Mouse (Mus musculus) adrenal gland, postnatal 14 days (tissue): Measurements from ENCODE around the gene Ets1. TPM values are rescaled to one million over a fixed set of nuclear protein-coding genes. Genes with fewer than 3 reads are reported as not detected.
A peak's percentile ranks its signal among the peaks of the same experiment; 100 is the strongest.

Source experiments
- DNase-seq: peaks from one replicate; pipeline ENCODE4 v3.0.0; 2021; ENCODE audit warnings: mixed read lengths
- long read RNA-seq, 2 experiments: library from polyadenylated mRNA; stranded (forward); transcript quantifications; one replicate each; pipeline ENCODE4 v2.0.0; 2021
- total RNA-seq: library from RNA; stranded (reverse); gene quantifications from 2 replicates; pipeline ENCODE4 v1.2.3, GENCODE M21; 2021

The Ets1 gene
- total RNA-seq: 60.0 and 93.2 TPM in 2 replicates
- long read RNA-seq, experiment 1, full-length matches to known transcripts: 22 of 36 reads
- long read RNA-seq, experiment 1, partial matches to known transcripts: 0 of 36 reads
- long read RNA-seq, experiment 1, other reads (novel, unspliced or antisense): 14 of 36 reads
- long read RNA-seq, experiment 2, full-length matches to known transcripts: 19 of 35 reads
- long read RNA-seq, experiment 2, partial matches to known transcripts: 0 of 35 reads
- long read RNA-seq, experiment 2, other reads (novel, unspliced or antisense): 16 of 35 reads

- DNase-seq: peak; percentile 23
Measured at GRCm38 (mm10) chr9:32635627-32636385, at the start of gene Ets1. TSS of gene Ets1 (plus strand) at chr9:32636221.

- peak; percentile 90 for DNase-seq
Measured at GRCm38 (mm10) chr9:32589900-32590299, 46.1 kb upstream of the Ets1 start.

DNA sequence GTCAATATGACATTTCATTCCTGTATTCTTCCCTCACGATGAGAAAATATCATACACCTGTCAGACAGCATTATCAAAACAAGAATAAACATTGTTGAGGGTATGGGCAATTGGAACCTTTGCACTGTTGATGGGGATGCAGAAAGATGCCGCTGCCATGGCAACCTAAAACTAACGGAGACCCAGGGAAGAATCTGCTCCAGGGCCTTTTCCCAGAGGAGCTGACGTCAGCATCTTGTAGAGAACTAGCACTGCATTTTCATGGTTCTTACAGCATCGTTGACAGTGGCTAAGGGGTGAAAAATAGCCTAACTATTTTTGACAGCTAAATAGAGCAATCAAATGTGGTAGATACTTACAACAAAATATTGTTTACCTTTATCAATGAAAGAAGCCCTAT lies 45.5 kb upstream of the Ets1 start:
- no peak for DNase-seq

DNA sequence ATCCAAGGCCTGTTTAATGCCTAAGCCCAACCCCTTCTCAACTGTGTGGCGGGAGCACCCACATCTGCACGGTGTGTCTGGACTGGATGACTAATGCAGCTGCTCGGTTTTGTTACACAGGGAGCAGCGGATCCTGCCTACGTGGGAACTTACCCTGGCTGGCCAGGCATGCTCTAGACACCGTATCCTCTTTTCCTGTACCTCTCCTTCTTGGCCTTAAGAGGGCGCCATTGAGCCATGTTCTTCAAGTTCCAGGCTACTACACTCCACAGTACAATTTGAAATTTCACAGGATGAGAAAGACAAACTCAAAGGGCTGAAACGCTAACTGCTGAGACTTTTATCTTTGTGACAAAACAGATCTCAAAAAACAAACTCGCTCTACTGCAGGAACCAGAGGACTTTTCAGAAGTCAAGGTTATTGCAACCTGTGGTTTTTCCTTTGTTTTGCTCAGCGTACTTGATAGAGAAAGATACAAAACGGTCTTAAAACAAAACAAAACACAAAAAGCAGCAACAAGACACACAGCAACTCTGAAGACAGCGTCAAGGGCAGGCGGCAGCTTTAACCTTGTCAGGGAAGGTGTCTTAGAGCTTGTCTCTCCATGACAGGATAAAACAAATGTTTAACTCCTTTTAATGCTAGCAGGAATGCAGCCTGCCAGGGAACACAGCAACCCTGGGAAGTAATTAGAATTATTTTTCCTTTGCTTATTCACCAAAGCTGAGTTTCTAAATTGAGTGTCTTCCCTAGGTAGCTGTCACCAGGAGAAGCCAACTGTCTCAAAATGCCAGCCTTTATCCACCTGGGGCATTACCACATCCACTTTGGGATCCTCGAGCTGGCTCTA lies 44.1 kb upstream of the Ets1 start:
- DNase-seq: peak; percentile 80

DNA sequence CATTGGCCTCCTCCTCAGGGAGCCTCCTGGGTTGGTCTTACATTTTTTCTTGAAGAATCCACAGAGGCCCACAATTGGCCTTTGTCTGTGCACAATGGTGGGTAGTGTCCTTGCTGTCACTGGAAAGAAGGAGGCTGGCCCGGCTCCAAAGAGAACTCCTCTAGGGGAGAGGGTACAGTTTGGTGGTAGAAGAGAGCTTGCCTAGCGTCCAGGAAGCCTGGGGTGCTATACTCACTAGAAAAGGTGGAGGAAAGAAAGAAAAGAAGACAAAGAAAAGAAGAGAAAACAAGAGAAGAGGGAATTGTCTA lies 43.5 kb upstream of the Ets1 start:
- DNase-seq: no peak

- no peak for DNase-seq
Measured at GRCm38 (mm10) chr9:32593816-32594215, 42.2 kb upstream of the Ets1 start.

- DNase-seq: no peak
Measured at GRCm38 (mm10) chr9:32594346-32594745, 41.7 kb upstream of the Ets1 start.

- DNase-seq: no peak
Measured at GRCm38 (mm10) chr9:32595076-32595820, 40.8 kb upstream of the Ets1 start.

DNA sequence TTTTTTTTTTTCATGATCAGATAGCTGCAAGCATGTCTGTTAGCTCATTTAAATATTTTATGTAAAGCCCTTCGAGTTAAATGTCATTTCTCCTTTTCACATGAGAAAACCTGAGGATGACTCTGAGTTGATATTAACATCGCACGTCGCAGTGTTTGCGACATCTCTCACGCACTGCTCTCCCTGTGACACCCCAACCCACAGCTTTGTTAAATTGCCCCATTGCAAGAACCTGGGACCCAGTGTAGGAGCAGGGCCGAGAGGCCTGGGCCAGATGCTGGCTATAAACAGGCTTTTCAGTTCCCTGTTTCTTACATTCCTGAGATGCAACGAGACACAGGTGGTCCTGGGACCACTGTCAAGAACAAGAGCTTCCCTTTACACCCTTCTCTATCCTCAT lies 39.7 kb upstream of the Ets1 start:
- no peak for DNase-seq

DNA sequence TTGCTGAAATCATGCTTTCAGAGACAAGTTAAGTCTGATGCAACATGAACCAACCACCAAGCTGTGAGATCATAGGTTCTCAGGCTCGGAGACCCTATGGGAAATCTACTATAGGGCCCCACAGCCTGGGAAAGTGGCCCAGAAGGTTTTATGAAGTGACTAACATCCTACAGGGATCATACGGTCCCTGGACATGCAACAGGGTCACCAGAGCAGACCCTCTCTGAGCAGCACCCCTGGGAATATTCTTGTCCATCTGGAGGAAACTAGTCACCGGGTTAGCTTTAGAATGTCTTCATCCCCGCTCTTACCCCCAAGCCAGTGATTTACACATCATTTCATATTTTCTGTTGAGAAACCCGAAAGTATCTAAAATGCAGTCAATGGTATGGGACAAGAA lies 34.1 kb upstream of the Ets1 start:
- no peak for DNase-seq

GRCm38 (mm10) chr9:32603097-32603496 lies 32.9 kb upstream of the Ets1 start:
- DNase-seq: no peak

GRCm38 (mm10) chr9:32607218-32607617 lies 28.8 kb upstream of the Ets1 start:
- DNase-seq: no peak

- DNase-seq: no peak
Measured at GRCm38 (mm10) chr9:32608831-32609610, 27.0 kb upstream of the Ets1 start.

DNA sequence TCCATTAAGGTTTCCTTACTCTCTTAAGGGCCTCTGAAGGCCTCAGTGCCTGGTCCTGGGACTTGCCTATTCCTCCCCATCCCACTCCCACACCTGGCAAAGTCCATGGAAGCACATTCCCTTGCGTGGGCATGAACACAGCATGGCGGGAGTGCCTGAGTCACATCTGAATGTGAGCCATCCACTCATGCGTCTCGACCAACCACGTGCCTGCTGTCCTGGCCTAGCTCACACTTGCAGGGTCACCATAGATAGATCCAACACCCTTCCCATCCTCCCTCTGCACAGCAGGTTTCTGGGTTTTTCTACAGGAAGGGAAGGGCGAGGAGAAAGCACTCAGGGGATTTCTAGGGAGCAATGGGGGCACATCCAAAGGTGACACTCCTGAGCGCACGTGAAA lies 25.8 kb upstream of the Ets1 start:
- no peak for DNase-seq

DNA sequence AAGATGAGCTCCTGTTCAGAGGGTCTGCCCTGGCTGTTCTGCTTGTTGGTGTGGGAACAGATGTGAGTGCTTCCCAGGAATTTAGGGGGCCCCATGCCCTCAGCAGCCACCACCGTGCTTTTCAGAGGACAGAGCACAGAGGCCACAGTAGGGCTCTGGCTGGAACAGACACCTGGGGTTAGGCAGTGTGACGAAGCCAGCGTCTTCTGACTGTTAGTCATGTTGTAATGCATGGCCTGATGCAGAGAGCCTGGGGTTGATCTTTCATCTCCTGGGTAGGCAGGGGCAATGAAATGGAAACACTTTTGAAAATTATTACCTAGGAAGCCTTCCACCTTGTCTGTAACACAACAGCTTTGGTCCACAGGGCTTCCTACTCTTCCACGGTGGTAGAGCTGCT lies 25.4 kb upstream of the Ets1 start:
- no peak for DNase-seq

GRCm38 (mm10) chr9:32611340-32611739 lies 24.7 kb upstream of the Ets1 start:
- no peak for DNase-seq

GRCm38 (mm10) chr9:32612426-32612825 lies 23.6 kb upstream of the Ets1 start:
- DNase-seq: no peak

GRCm38 (mm10) chr9:32612861-32613421 lies 23.1 kb upstream of the Ets1 start:
- peak; percentile 14 for DNase-seq

- no peak for DNase-seq
Measured at GRCm38 (mm10) chr9:32614191-32614590, 21.8 kb upstream of the Ets1 start.

DNA sequence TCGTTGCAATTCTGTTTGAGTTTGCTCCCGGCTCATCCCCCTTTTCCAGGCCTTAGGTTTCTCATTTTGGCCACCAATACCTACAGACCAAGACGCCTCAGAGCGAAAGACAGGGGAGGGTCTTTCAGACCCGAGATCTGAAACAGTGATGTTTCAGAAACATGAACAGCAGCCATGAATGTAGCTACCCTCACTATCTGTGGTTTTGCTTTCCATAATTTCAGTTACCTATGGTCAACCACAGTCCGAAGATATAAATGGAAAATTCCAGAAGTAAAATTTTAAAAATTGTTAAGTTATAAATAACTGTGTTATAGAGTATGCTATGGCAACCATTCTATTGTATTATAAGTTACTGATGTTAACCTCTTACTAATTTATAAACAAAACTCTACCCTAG lies 20.6 kb upstream of the Ets1 start:
- no peak for DNase-seq

DNA sequence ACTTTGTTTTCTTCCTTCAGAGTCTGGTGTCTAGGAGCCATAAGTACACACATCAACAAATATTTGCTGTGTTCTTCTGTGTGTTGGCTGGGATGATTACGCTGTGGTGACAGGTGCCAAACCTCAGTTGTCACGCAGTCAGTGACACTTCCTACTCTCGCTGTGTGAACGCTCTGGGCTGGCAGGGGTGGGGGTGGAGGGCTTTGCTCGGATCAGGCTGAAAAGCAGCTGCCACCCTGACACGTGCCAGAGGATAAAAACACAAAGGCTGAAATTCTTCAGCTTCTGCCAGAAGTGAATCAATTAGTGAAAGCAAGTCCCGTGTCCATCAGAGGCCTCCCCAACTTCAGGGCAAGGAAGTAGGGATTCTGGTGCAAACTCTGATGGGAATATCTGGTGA lies 20.0 kb upstream of the Ets1 start:
- no peak for DNase-seq
